Mouse (Mus musculus): Measurements from ENCODE around the gene Tbx20. TPM values are rescaled to one million over a fixed set of nuclear protein-coding genes. Genes with fewer than 3 reads are reported as not detected.
A peak's percentile ranks its signal among the peaks of the same experiment; 100 is the strongest.

The Tbx20 gene
- total RNA-seq, 2 experiments from 2014 or later, result not detected

- DNase-seq, result no peak
Observed at GRCm38 (mm10) chr9:24767056-24767455, 7.0 kb downstream of the Tbx20 start.

- DNase-seq, result no peak
Observed at GRCm38 (mm10) chr9:24765572-24765971, 8.5 kb downstream of the Tbx20 start.

- no peak for DNase-seq
Observed at GRCm38 (mm10) chr9:24760461-24760860, 13.6 kb downstream of the Tbx20 start.

- no peak for DNase-seq
Observed at GRCm38 (mm10) chr9:24744958-24745357, 29.1 kb downstream of the Tbx20 start.

GRCm38 (mm10) chr9:24701246-24701645, 72.9 kb downstream of the Tbx20 start:
- no peak for DNase-seq

- DNase-seq, result no peak
Observed at GRCm38 (mm10) chr9:24696405-24696778, 77.7 kb downstream of the Tbx20 start.

- DNase-seq, result peak; percentile 20 to 29
Observed at GRCm38 (mm10) chr9:24695700-24696404, 78.3 kb downstream of the Tbx20 start, which contains the start of gene Dpy19l2. Gene Dpy19l2 (minus strand): TSS chr9:24696293.

Other genes with a start within 250 kb of the Tbx20 start
- gene Cypt4, start 149.1 kb downstream of the Tbx20 start, total RNA-seq (2021), result not detected
- gene Dpy19l2, start 78.0 kb downstream of the Tbx20 start, total RNA-seq (2021), result under 1 TPM; 0.28 to 0.42 TPM

Measured in layer of hippocampus, postnatal 36 days (tissue).